Mouse (Mus musculus) heart, embryonic 15.5 days (tissue): Measurements from ENCODE around the gene Kif1b. TPM values are rescaled to one million over a fixed set of nuclear protein-coding genes. Genes with fewer than 3 reads are reported as not detected.

Source experiments
- ATAC-seq: fragments of 200-750 bp; cut with Nextera tagmentation; replicated peaks from 2 replicates; pipeline ENCODE4 v1.8.0; 2017; ENCODE audit warnings: low read depth, moderate TSS enrichment; ENCODE audit not compliant: insufficient number of reproducible peaks, insufficient read depth, low FRiP score
- H3K27ac ChIP-seq: fragments of 300-500 bp; sonication (generic); 2 replicates; pipeline ENCODE4 v1.5.1; 2015; ENCODE audit warnings: mild to moderate bottlenecking, inconsistent platforms
- H3K27me3 ChIP-seq: fragments of 300-500 bp; sonication (generic); 2 replicates; pipeline ENCODE4 v1.6.1; 2015; ENCODE audit warnings: inconsistent platforms
- H3K36me3 ChIP-seq: fragments of 300-500 bp; sonication (generic); 2 replicates; pipeline ENCODE4 v1.6.1; 2015; ENCODE audit warnings: mild to moderate bottlenecking, inconsistent platforms
- H3K4me1 ChIP-seq: fragments of 300-500 bp; sonication (generic); replicated peaks from 2 replicates; pipeline ENCODE4 v1.6.1; 2015; ENCODE audit warnings: inconsistent platforms
- H3K4me2 ChIP-seq: fragments of 300-500 bp; sonication (generic); 2 replicates; pipeline ENCODE4 v1.6.1; 2015; ENCODE audit warnings: inconsistent platforms, mild to moderate bottlenecking, moderate library complexity
- H3K4me3 ChIP-seq: fragments of 300-500 bp; sonication (generic); 2 replicates; pipeline ENCODE4 v1.5.1; 2015; ENCODE audit warnings: mild to moderate bottlenecking, inconsistent platforms
- H3K9ac ChIP-seq: fragments of 300-500 bp; sonication (generic); 2 replicates; pipeline ENCODE4 v1.6.1; 2015; ENCODE audit warnings: mild to moderate bottlenecking, inconsistent platforms
- H3K9me3 ChIP-seq: fragments of 300-500 bp; sonication (generic); replicated peaks from 2 replicates; pipeline ENCODE4 v1.6.1; 2016; ENCODE audit warnings: inconsistent platforms
- WGBS: fragments of 180-500 bp; shearing (Covaris S2); methylation state at CpG from one replicate; pipeline ENCODE4 v1.1.7; 2015; ENCODE audit warnings: mixed read lengths; 5-methylcytosine and 5-hydroxymethylcytosine counted together
- polyA plus RNA-seq: library from polyadenylated mRNA; unstranded; fragments of >200 nt; fragmentation: Nextera tagmentation; extraction: Ambion mirVana; gene quantifications from 2 replicates; pipeline ENCODE4 v1.2.1, GENCODE M21; 2015

Kif1b gene
- polyA plus RNA-seq, 1 experiment from 2014 or later = 42.8 TPM

- Histone ChIP-seq H3K9me3 (no peaks in the 10 kb centered on the region), H3K4me1 (peaks cover 28% of the 10 kb centered on the region), H3K27me3 (no peaks in the 10 kb centered on the region), H3K4me2 (no peak overlapping the region), H3K36me3 (peaks cover 4% of the 10 kb centered on the region; the same call in 1 of the 2 replicates), H3K4me3 (no peak overlapping the region), H3K9ac (no peak overlapping the region), H3K27ac (no peak overlapping the region)
- no peak for ATAC-seq
- WGBS = 66% methylated on average over 9 of the region's 9 CpGs
Measured at GRCm38 (mm10) chr4:149291061-149291460, 16.4 kb downstream of the Kif1b start.

DNA sequence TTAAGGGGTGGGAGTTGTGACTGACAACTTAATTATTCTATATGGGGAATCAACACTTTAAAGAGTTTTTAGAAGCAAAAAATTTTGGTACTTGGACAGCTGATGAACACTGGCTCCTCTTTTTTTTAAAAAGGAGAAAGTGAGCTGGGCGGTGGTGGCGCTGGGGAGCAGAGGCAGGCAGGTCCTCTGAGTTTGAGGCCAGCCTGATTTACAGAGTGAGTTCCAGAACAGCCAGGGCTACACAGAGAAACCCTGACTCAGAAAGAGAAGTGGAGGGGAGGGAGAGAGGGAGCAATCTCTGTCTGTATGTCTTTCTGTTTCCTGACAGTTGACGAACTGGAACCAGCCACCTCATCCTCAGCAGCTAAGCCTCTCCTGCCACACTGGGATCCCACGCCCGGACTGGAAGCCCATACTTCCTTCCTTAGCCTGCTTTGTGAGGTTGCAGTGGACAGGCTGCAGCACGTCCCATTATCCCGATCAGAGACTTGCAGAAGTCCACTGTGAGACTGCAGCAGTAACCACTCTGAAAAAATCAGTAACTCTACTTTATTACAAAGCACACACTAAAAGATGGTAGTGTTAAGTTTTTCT is 17.2 kb downstream of the Kif1b start:
- 79% methylated on average over 7 of the region's 7 CpGs for WGBS
- H3K9ac ChIP-seq = no peak overlapping the region
- no peaks in the 10 kb centered on the region for H3K27me3 ChIP-seq
- no peak for ATAC-seq
- peaks cover 28% of the 10 kb centered on the region for H3K4me1 ChIP-seq
- H3K36me3 ChIP-seq = peaks cover 4% of the 10 kb centered on the region; the same call in 1 of the 2 replicates
- no peaks in the 10 kb centered on the region for H3K9me3 ChIP-seq
- H3K4me3 ChIP-seq = no peak overlapping the region
- no peak overlapping the region for H3K27ac ChIP-seq
- no peak overlapping the region for H3K4me2 ChIP-seq

GRCm38 (mm10) chr4:149286287-149287137 is 21.0 kb downstream of the Kif1b start:
- Histone ChIP-seq H3K9ac (no peak overlapping the region), H3K4me1 (peaks cover 36% of the 10 kb centered on the region), H3K36me3 (peaks cover 4% of the 10 kb centered on the region; the same call in 1 of the 2 replicates), H3K4me2 (no peak overlapping the region), H3K27ac (no peak overlapping the region), H3K4me3 (no peak overlapping the region), H3K27me3 (no peaks in the 10 kb centered on the region), H3K9me3 (no peaks in the 10 kb centered on the region)
- ATAC-seq = no peak
- WGBS = 63% methylated on average over 8 of the region's 8 CpGs

GRCm38 (mm10) chr4:149285691-149286090 is 21.8 kb downstream of the Kif1b start:
- H3K9me3 ChIP-seq = no peaks in the 10 kb centered on the region
- H3K36me3 ChIP-seq = peaks cover 4% of the 10 kb centered on the region; the same call in 1 of the 2 replicates
- WGBS = 67% methylated on average over 1 of the region's 1 CpGs
- H3K9ac ChIP-seq = no peak overlapping the region
- H3K27me3 ChIP-seq = no peaks in the 10 kb centered on the region
- ATAC-seq = no peak
- no peak overlapping the region for H3K4me3 ChIP-seq
- H3K4me2 ChIP-seq = no peak overlapping the region
- H3K27ac ChIP-seq = no peak overlapping the region
- H3K4me1 ChIP-seq = peaks cover 36% of the 10 kb centered on the region

DNA sequence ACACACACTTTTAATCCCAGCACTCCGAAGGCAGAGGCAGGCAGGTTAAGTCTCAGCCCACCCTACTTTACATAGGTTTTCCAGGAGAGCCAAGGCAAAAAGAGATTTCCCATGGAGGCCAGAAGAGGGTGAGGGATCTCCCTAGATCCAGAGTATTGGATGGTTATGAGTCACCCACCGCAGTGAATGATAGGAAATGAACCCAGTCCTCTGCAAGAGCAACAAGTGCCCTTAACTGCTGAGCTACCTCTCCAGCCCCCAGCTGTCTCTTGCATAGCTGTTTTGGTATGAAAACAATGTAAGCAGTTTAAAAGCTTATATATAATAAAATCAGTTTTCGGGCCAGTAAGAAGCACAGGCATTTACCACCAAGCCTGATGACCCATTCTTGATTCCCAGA is 24.5 kb downstream of the Kif1b start:
- Histone ChIP-seq H3K27me3 (no peaks in the 10 kb centered on the region), H3K9ac (no peak overlapping the region), H3K9me3 (no peaks in the 10 kb centered on the region), H3K36me3 (no peaks in the 10 kb centered on the region), H3K4me2 (no peak overlapping the region), H3K4me1 (peaks cover 42% of the 10 kb centered on the region), H3K27ac (no peak overlapping the region), H3K4me3 (no peak overlapping the region)
- ATAC-seq = no peak
- WGBS = 61% methylated on average over 3 of the region's 3 CpGs

- WGBS = 71% methylated on average over 7 of the region's 7 CpGs
- no peak overlapping the region for H3K4me2 ChIP-seq
- H3K4me3 ChIP-seq = no peak overlapping the region
- H3K9ac ChIP-seq = no peak overlapping the region
- H3K4me1 ChIP-seq = peaks cover 49% of the 10 kb centered on the region
- H3K27ac ChIP-seq = no peak overlapping the region
- no peaks in the 10 kb centered on the region for H3K9me3 ChIP-seq
- ATAC-seq = no peak
- H3K36me3 ChIP-seq = no peaks in the 10 kb centered on the region
- H3K27me3 ChIP-seq = no peaks in the 10 kb centered on the region
Measured at GRCm38 (mm10) chr4:149282025-149282738, 25.3 kb downstream of the Kif1b start.

DNA sequence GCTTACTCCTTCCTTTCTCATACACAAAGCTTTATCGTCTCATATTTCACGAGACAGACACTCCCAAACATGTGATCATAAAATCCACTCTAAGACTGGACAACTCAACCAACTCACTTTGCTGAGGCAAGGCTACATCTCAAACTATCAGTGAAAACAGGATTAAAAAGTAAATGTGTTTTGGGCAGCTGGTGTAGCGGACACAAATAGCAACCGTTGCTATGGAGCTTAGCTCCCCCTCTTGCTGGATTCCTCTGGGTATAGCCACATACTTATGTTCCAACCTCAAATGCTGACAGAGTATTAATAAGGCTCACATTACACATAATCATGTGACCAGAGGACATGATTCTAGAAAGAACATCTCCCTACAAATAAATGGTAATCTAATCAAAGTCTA is 29.9 kb downstream of the Kif1b start:
- Histone ChIP-seq H3K4me3 (peak overlapping the region; percentile 30), H3K4me2 (peak overlapping the region; percentile 53), H3K9me3 (no peaks in the 10 kb centered on the region), H3K27me3 (no peaks in the 10 kb centered on the region), H3K27ac (peak overlapping the region; percentile 60), H3K36me3 (peaks cover 27% of the 10 kb centered on the region), H3K4me1 (peaks cover 15% of the 10 kb centered on the region), H3K9ac (no peak overlapping the region)
- WGBS = 24% methylated on average over 4 of the region's 4 CpGs
- peak; percentile 81 for ATAC-seq

DNA sequence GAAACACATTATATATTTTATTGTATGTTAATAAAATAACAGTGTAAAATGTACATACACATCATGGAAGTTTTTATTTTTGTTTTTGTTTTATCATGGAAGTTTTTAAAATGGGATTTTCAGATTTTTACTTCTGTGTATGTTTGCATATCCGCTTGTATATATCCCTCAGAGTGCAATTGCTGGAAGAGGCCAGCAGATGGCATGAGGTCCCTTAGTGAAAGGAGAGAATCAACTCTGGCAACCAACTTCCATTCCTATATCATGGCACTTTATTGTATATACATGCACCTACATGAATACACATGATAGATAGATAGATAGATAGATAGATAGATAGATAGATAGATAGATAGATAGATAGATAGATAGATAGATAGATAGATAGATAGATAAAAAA is 34.4 kb downstream of the Kif1b start:
- no peak overlapping the region for H3K4me2 ChIP-seq
- no peak overlapping the region for H3K9ac ChIP-seq
- H3K9me3 ChIP-seq = no peaks in the 10 kb centered on the region
- H3K27ac ChIP-seq = no peak overlapping the region
- no peaks in the 10 kb centered on the region for H3K27me3 ChIP-seq
- ATAC-seq = no peak
- peaks cover 58% of the 10 kb centered on the region for H3K36me3 ChIP-seq
- WGBS = 95% methylated on average over 1 of the region's 1 CpGs
- H3K4me3 ChIP-seq = no peak overlapping the region
- peaks cover 8% of the 10 kb centered on the region; the same call in 1 of the 2 replicates for H3K4me1 ChIP-seq

DNA sequence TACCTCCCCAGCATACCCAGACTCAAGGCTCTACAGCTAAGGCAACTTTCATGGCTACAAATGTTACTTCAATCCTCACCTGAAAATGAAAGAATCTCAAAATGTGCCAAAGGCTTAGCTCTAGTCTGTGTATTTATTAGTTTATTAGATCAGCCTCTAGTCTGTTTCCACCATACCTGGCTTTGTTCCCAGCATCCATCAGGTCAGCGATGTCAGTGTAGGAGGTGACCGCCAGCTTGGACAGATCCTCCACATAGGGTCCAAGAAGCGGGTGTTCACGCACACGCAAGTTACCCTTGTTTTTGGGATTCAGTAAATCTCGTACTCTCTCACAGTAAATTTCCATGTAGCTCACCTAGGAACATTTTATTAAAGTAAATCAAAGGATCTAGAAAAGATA is 37.0 kb downstream of the Kif1b start:
- Histone ChIP-seq H3K27me3 (no peaks in the 10 kb centered on the region), H3K4me1 (no peaks in the 10 kb centered on the region), H3K27ac (no peak overlapping the region), H3K9ac (no peak overlapping the region), H3K4me2 (no peak overlapping the region), H3K9me3 (no peaks in the 10 kb centered on the region), H3K36me3 (peaks cover 66% of the 10 kb centered on the region), H3K4me3 (no peak overlapping the region)
- no peak for ATAC-seq
- 94% methylated on average over 6 of the region's 6 CpGs for WGBS

DNA sequence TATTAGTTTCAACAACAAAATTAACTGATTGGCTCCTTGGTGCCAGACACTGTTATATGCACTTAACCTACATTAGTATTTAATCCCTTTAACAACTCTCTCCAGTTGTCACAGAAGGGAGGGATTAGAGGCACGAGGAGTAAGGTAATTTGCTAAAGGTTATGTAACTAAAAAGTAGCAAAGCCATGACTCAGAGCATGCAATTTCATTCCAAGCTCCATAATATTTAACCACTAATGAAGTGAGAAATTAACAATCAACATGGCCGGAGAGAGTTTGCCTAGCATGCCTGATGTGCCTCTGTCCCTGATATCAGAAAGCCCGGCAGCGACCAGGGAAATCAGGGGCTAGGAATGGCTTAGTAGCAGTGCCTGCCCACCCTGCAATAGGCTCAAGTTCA is 38.5 kb downstream of the Kif1b start:
- H3K36me3 ChIP-seq = peaks cover 58% of the 10 kb centered on the region
- WGBS = 86% methylated on average over 4 of the region's 4 CpGs
- H3K4me1 ChIP-seq = no peaks in the 10 kb centered on the region
- H3K27ac ChIP-seq = no peak overlapping the region
- ATAC-seq = no peak
- H3K27me3 ChIP-seq = no peaks in the 10 kb centered on the region
- H3K9me3 ChIP-seq = no peaks in the 10 kb centered on the region
- H3K4me2 ChIP-seq = no peak overlapping the region
- H3K9ac ChIP-seq = no peak overlapping the region
- H3K4me3 ChIP-seq = no peak overlapping the region

- H3K9ac ChIP-seq = no peak overlapping the region
- no peaks in the 10 kb centered on the region for H3K27me3 ChIP-seq
- no peak overlapping the region for H3K4me3 ChIP-seq
- H3K36me3 ChIP-seq = peaks cover 49% of the 10 kb centered on the region
- no peaks in the 10 kb centered on the region for H3K4me1 ChIP-seq
- H3K9me3 ChIP-seq = no peaks in the 10 kb centered on the region
- no peak for ATAC-seq
- no peak overlapping the region for H3K27ac ChIP-seq
- H3K4me2 ChIP-seq = no peak overlapping the region
- WGBS = 99% methylated on average over 2 of the region's 2 CpGs
Measured at GRCm38 (mm10) chr4:149264895-149265294, 42.6 kb downstream of the Kif1b start.
